Mouse (Mus musculus): ENCODE measurements around the gene Dnah5.

GRCm38 (mm10) chr15:28204626-28205025 is 1.1 kb downstream of the Dnah5 start:
- no peak for TF ChIP-seq CTCF (IDR thresholded peaks at IDR 0.05; ENCODE audit: low read depth)
- TF ChIP-seq EP300 (IDR thresholded peaks at IDR 0.05; ENCODE audit: low read depth), result no peak
